Mouse (Mus musculus) kidney, adult 8-10 months (tissue): ENCODE measurements at regions not wholly inside any gene's neighbourhood (a gene's known extent, or its start where the extent isn't known, plus 50 kb on each side); places are given as distances from the start of the nearest gene placed in this dataset.
A peak's percentile ranks its signal among the peaks of the same experiment; 100 is the strongest.

ENCODE experiments used
- DNase-seq, 2 experiments: peaks; one replicate each; pipeline ENCODE4 v3.0.0; 2022

DNA sequence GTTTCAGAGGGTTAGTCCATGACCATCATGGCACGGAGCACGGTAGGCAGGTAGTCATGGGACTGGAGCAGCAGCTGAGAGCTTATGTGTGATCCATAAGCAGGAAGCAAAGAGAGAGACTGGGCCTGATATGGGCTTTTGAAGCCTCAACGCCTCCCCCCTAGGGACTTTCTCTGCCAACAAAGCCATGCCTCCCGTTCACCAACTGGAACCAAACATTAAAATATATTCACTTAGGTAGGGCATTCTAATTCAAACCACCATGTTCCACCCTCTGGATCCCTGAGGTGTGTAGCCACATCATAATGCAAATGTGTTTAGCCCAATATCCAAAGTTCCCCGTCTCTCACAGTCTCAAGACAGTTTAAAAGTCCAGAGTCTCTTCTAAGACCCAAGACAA lies 85.3 kb upstream of the Ltbp1 start:
- peak in 1 of 2 experiments; percentile 58 for DNase-seq

DNA sequence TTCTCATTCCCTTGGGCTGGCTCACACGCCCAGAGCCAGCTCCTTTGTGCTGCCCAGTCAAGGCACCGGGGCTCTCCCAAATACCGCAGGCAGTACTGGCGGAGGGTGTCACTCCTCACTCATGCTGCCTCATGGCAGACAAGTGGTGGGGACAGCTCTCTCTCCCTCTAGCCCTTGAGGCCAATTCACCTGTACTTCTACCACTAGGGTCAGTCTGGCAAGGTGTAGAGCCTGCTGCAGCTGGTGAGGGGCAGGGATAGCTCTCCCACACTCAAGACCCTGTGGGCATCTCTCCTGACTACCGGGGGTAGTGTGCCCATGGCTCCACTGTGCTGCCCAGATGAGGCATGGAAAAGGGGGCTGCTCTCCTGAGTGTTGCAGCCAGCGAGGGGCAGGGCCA lies 84.0 kb upstream of the Ltbp1 start:
- DNase-seq, result no peak

DNA sequence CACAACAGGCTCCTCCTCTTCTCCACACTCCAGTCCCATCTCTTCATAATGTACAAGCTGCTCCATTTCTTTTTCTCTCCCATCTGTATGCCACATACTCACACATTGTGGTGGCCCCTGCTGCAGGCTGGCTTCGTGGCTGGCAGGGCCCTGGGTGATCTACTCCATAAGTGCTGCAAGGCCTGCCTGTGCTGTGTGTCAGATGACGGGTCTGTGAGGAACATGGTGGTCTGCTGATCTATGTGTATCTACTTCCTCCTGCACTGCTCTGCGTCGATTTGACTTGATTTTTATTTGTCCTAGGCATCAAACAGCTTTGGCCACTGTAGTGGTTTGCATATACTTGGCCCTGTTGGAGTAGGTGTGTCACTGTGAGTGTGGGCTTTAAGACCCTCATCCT lies 83.4 kb upstream of the Ltbp1 start:
- DNase-seq, result no peak

DNA sequence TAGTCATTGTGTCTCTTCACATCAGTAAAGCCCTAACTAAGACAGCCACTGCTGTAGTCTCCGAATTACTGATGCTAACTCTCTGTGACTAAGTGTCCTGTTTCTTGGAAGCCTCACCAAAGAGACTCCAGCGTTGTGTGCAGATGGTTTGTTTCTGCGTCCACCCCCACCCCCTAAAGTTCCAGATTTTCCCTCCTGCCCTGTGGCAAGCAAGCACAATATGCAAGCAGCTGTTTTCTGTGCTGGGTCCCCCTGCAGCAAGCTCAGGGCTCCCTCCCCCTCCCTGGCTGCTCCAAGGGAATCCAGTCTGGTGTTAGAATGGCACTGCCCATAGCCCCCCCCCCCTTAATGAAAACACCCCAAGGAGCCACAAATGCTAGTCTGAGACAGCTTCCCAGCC lies 82.8 kb upstream of the Ltbp1 start:
- no peak for DNase-seq

DNA sequence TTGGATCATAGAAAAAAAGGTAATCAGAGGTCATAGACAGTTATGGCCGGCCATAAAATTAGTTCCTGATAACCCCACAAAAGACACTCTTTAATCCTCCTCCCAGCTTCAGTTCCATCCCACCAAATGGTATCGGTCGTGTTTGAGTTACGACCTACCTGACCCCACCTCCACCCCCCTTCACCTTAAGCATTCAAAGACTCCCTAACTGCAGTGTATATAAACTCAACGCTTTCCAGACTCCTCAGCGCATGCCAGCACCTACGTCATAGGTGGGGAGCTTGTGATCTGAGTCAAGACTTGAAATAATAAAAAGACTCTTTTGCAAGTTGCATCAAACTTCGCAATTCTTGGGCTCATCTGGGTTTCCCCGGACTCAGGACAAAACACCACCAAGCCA lies 82.3 kb upstream of the Ltbp1 start:
- DNase-seq, result no peak

DNA sequence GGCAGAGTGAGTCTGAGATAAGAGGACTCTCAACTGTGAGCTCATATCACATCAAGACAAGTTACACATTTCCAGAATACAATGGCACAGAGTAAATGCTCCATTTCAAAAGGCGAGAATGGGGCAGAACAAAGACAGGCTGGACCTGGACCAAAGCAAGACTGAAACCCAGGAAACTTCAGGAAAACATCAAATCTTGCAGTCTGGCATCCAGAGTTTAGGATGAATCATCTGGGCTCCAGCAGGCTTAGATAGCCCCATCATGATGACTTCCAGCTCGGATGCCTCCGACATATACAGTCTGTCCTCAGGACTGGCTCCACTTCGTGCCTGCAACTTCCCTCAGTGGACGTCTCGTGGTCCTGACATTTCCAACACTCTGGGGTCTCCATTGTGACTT lies 80.2 kb upstream of the Ltbp1 start:
- no peak for DNase-seq

DNA sequence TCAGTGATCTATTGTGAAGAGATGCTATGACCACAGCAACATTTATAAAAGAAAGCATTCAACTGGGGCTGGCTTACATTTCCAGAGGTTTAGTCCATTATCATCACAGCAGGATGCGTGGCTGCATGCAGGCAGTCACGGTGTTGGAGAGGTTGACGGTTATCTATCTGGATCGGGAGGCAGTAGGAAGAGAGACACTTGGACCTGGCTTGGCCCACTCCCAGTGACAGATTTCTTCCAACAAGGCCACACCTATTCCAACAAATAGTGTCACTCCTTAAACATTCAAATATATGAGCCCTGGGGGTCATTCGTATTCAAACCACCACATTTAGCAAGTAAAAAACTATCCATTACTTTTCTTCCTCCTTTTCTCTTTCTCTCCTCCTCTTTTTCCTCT lies 77.4 kb upstream of the Ltbp1 start:
- no peak for DNase-seq

DNA sequence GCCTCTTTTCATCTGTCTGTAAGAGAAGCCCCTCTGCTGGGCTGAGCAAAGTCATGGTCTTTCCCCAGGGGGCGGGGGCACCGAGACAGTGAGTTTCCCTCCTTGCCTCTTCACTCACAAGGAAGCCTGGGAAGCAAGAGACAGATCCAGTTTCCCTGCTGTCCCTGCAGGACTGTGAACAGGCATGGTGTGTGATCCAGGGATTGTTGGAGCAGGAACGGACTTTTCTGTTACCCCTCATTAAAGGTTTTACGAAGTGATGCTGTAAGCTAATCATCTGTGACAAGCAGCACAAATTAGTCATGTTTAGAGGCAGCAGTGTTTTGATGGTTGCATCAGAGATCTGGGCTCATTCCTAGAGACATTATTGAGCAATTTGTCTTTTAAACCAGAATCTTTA lies 73.8 kb upstream of the Ltbp1 start:
- no peak for DNase-seq

DNA sequence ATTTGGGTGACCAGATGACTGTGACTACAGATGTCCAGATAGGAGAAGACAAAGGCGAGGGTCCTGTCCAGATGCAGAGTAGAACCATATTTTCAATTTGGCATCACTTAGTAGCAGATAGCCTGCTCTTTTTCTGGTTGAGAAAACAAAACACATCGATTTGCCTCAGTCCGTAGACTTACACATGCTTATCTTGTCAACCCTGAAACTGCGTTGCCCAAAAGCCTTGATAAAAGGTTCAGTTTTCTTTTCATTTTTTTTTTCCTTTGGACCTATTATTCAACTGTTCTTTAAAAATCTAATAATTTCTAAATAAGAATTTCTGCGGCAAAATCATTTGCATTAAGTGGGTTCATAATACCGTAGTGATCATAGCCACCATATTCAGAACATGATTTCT lies 64.0 kb upstream of the Ltbp1 start:
- no peak for DNase-seq

DNA sequence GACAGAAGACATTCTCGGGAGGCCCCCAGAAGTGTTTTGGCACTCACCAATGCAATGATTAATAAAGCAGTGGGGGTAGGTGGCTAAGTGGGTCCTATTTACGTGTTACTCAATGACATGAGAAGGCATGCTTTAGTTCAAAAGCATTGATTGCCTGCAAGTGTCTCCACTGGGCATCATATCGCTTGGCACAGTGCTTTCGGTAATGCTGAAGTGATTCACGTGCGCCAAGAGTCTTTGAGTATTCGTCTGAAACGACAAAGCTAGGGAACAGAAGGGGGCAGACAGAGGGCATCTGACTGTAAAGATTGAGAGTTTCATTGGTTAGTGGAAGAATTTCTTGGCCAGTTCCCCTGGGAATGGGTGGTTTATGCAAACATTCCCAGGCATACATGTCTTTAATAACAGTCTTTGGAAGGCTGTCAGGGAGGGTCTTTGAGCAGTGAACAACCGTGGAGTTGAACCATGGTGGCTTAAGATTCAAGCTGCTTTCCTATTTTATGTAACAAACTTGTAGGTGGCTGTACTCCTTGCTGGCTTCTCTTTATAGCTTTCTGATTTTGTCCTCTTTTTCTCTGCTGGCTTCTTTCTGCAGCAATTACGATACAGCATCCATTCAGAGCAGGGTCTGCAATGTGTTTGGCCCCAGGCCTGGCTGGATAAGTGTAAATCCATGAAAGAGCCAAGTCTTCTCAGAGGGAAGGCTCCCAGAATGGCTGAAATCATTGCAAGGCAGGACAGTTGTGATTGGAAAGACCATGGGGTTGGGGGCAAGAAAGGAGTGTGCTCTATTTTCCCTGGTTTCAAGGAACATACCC lies 62.2 kb upstream of the Ltbp1 start:
- DNase-seq, result no peak

DNA sequence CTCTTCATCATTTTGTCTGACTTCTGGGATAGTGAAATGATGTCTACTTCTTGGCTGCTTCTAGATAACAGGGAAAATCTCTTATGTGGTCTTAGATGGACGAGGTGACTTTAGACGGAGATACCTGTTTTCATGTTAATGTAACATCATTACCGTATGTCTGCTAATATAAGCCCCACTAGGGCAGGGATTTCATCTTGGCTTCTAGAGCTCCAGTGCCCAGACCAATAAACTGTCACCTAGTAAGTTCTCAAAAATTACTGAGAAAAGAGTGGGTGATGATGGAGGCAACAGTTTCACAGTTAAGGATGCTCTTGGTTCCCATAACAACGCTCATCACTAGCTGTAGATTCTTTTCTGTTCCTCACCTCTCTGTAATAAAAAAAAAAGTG lies 61.6 kb upstream of the Ltbp1 start:
- DNase-seq, result no peak

DNA sequence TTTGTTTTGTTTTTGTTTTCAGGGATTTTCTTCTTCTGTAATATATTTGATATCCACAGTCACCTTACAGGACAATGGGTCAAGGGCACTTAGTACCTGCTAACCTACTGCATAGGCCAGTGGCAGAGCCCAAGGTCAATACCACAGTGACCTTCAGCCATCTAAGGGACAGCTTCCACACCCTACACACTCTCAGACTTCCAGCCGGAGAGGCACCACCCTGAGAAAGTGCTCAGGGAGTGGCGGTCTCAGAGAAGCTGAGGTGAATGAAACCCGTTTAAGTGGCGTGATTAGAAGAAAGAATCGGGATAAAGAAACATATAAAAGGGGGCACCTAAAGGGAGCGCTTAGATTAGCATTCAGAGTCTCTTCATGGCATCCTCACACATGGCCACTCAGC lies 60.2 kb upstream of the Ltbp1 start:
- DNase-seq, result no peak

DNA sequence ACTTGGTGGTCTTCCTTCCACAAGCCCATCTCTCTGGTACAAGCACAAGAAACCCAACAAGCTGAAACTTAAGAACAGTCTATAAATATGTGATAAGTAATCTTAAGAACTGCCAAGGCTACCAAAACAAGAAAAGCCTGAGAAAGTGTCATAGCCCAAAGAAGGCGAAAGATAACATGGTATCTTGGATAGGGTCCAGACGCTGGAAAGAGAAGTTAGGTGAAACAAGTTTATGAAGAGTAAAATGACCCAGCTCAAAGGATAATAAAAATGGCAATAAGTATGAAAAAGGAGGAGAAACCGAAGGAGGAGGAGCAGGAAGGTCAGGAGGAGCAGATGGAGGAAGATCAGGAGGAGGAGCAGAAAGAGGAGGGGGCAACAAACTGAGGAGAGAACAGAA lies 56.9 kb upstream of the Ltbp1 start:
- no peak for DNase-seq

DNA sequence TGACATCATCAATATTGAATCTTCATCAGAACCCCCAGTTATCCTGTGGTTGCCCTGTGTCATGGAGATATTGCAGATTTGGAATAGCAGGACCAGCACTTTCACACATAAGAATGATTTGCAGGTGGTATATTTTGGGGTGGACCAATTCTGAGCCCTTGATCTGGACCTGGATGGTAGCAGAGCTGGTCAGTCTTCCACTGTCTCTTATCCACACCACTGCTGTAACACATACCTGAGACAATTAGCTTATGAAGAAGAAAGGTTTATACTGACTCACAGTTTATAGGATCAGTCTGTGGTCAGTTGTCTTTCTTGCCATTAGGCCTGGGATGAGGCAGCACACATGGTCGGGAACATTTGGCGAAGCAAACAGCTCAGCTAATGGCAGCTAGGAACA lies 55.1 kb upstream of the Ltbp1 start:
- DNase-seq, result no peak

DNA sequence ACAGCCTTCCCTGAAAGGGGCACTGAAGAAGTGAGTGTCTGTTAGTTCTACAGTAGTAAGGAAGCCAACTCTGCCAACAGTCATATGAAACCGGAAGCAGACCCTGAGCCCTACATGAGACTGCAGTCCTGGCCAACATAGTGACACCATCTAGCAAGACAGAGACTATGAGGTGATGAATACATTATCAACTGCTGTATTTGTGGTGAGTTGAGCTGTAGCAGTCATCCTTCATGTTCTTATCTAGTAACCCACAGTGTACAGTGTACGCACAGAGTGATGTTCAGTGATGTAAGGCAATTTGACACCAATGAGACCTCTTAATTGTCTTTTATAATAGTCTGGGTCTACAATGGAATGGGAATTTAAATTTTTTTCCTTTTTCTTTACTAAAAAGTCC lies 50.4 kb upstream of the Ltbp1 start:
- no peak for DNase-seq
